Mouse (Mus musculus): ENCODE measurements at regions not wholly inside any gene's neighbourhood (a gene's known extent, or its start where the extent isn't known, plus 50 kb on each side); places are given as distances from the start of the nearest gene placed in this dataset.

- Histone ChIP-seq H3K9me3 (no peaks in the 10 kb centered on the region), H3K36me3 (replicated peaks) (no peaks in the 10 kb centered on the region), H3K4me2 (no peak overlapping the region), H3K27me3 (peaks cover 25% of the 10 kb centered on the region), H3K4me3 (replicated peaks) (no peak overlapping the region), H3K9ac (no peak overlapping the region), H3K27ac (no peak overlapping the region), H3K4me1 (peaks cover 18% of the 10 kb centered on the region)
- WGBS: 78% methylated on average over 9 of the region's 9 CpGs
- no peak for ATAC-seq (ENCODE audit: low FRiP score)
These were observed 148.0 kb downstream of the Vegfa start for GRCm38 (mm10) chr17:45884021-45884722.

GRCm38 (mm10) chr17:45882682-45883081, 149.0 kb upstream of the 1600014C23Rik start:
- Histone ChIP-seq H3K4me1 (peaks cover 19% of the 10 kb centered on the region), H3K27me3 (peaks cover 22% of the 10 kb centered on the region), H3K9ac (no peak overlapping the region), H3K36me3 (replicated peaks) (no peaks in the 10 kb centered on the region), H3K4me2 (no peak overlapping the region), H3K27ac (no peak overlapping the region), H3K4me3 (replicated peaks) (no peak overlapping the region), H3K9me3 (no peaks in the 10 kb centered on the region)
- WGBS: 79% methylated on average over 3 of the region's 3 CpGs
- ATAC-seq (ENCODE audit: low FRiP score): no peak

- no peaks in the 10 kb centered on the region for H3K9me3 ChIP-seq
- H3K9ac ChIP-seq: no peak overlapping the region
- 95% methylated on average over 9 of the region's 9 CpGs for WGBS
- H3K27ac ChIP-seq: no peak overlapping the region
- peaks cover 12% of the 10 kb centered on the region for H3K4me1 ChIP-seq
- ATAC-seq (ENCODE audit: low FRiP score): no peak
- H3K4me3 ChIP-seq (replicated peaks): no peak overlapping the region
- peaks cover 24% of the 10 kb centered on the region for H3K27me3 ChIP-seq
- no peak overlapping the region for H3K4me2 ChIP-seq
- H3K36me3 ChIP-seq (replicated peaks): no peaks in the 10 kb centered on the region
These were observed 147.6 kb upstream of the 1600014C23Rik start for GRCm38 (mm10) chr17:45881284-45881683.

- 90% methylated on average over 6 of the region's 6 CpGs for WGBS
- H3K4me1 ChIP-seq: peaks cover 8% of the 10 kb centered on the region; the same call in 1 of the 2 replicates
These were observed 147.1 kb upstream of the 1600014C23Rik start for GRCm38 (mm10) chr17:45880761-45881160.

GRCm38 (mm10) chr17:45879478-45880250, 146.0 kb upstream of the 1600014C23Rik start:
- H3K4me2 ChIP-seq: no peak overlapping the region
- peaks cover 8% of the 10 kb centered on the region; the same call in 1 of the 2 replicates for H3K4me1 ChIP-seq
- H3K27ac ChIP-seq: no peak overlapping the region
- no peak for ATAC-seq (ENCODE audit: low FRiP score)
- H3K36me3 ChIP-seq (replicated peaks): no peaks in the 10 kb centered on the region
- H3K4me3 ChIP-seq (replicated peaks): no peak overlapping the region
- 77% methylated on average over 6 of the region's 6 CpGs for WGBS
- H3K9me3 ChIP-seq: no peaks in the 10 kb centered on the region
- peaks cover 14% of the 10 kb centered on the region for H3K27me3 ChIP-seq
- H3K9ac ChIP-seq: no peak overlapping the region

More at GRCm38 (mm10) chr17:45880761-45881160, 147.1 kb upstream of the 1600014C23Rik start:
- Histone ChIP-seq H3K36me3 (replicated peaks) (no peaks in the 10 kb centered on the region), H3K9me3 (no peaks in the 10 kb centered on the region), H3K9ac (no peak overlapping the region), H3K4me3 (replicated peaks) (no peak overlapping the region), H3K27me3 (peaks cover 23% of the 10 kb centered on the region), H3K4me2 (no peak overlapping the region), H3K27ac (no peak overlapping the region)
- no peak for ATAC-seq (ENCODE audit: low FRiP score)

GRCm38 (mm10) chr17:45878394-45878793, 144.8 kb upstream of the 1600014C23Rik start:
- H3K36me3 ChIP-seq (replicated peaks): no peaks in the 10 kb centered on the region
- no peak overlapping the region for H3K4me3 ChIP-seq (replicated peaks)
- H3K27me3 ChIP-seq: peaks cover 8% of the 10 kb centered on the region
- H3K9ac ChIP-seq: no peak overlapping the region
- H3K4me2 ChIP-seq: no peak overlapping the region
- 89% methylated on average over 6 of the region's 6 CpGs for WGBS
- no peak overlapping the region for H3K27ac ChIP-seq
- H3K9me3 ChIP-seq: no peaks in the 10 kb centered on the region
- ATAC-seq (ENCODE audit: low FRiP score): no peak
- peaks cover 19% of the 10 kb centered on the region for H3K4me1 ChIP-seq

GRCm38 (mm10) chr17:45875325-45875724, 141.7 kb upstream of the 1600014C23Rik start:
- Histone ChIP-seq H3K27ac (no peak overlapping the region), H3K9ac (no peak overlapping the region), H3K9me3 (no peaks in the 10 kb centered on the region), H3K4me2 (no peak overlapping the region), H3K4me3 (replicated peaks) (no peak overlapping the region), H3K27me3 (peaks cover 14% of the 10 kb centered on the region), H3K36me3 (replicated peaks) (no peaks in the 10 kb centered on the region), H3K4me1 (peaks cover 48% of the 10 kb centered on the region)
- WGBS: 89% methylated on average over 8 of the region's 8 CpGs
- ATAC-seq (ENCODE audit: low FRiP score): no peak

- Histone ChIP-seq H3K9me3 (no peaks in the 10 kb centered on the region), H3K4me2 (peak overlapping the region; percentile 46), H3K4me1 (peaks cover 47% of the 10 kb centered on the region), H3K9ac (peak overlapping the region; percentile 44), H3K27ac (peak overlapping the region; percentile 91), H3K27me3 (peaks cover 18% of the 10 kb centered on the region), H3K4me3 (replicated peaks) (no peak overlapping the region), H3K36me3 (replicated peaks) (no peaks in the 10 kb centered on the region)
- peak; percentile 74 for ATAC-seq (ENCODE audit: low FRiP score)
- 5% methylated on average over 8 of the region's 8 CpGs for WGBS
These were observed 140.4 kb upstream of the 1600014C23Rik start for GRCm38 (mm10) chr17:45873996-45874395.

- H3K36me3 ChIP-seq (replicated peaks): no peaks in the 10 kb centered on the region
- peaks cover 24% of the 10 kb centered on the region for H3K27me3 ChIP-seq
- peak overlapping the region; percentile 91 for H3K27ac ChIP-seq
- no peaks in the 10 kb centered on the region for H3K9me3 ChIP-seq
- WGBS: under 1% methylated on average over 21 of the region's 21 CpGs
- H3K4me1 ChIP-seq: peaks cover 47% of the 10 kb centered on the region
- peak; percentile 81 for ATAC-seq (ENCODE audit: low FRiP score)
- peak overlapping the region; percentile 44; the same call in 1 of the 2 replicates for H3K9ac ChIP-seq
- peak overlapping the region; percentile 46 for H3K4me2 ChIP-seq
- H3K4me3 ChIP-seq (replicated peaks): peak overlapping the region; percentile 20; the same call in 1 of the 2 replicates
These were observed 139.7 kb upstream of the 1600014C23Rik start for GRCm38 (mm10) chr17:45873200-45873955.

- 43% methylated on average over 22 of the region's 22 CpGs for WGBS
- no peak overlapping the region for H3K9ac ChIP-seq
- ATAC-seq (ENCODE audit: low FRiP score): no peak
- peaks cover 52% of the 10 kb centered on the region for H3K4me1 ChIP-seq
- H3K4me3 ChIP-seq (replicated peaks): no peak overlapping the region
- peak overlapping the region; percentile 10; the same call in 1 of the 2 replicates for H3K4me2 ChIP-seq
- no peaks in the 10 kb centered on the region for H3K9me3 ChIP-seq
- H3K27me3 ChIP-seq: peaks cover 27% of the 10 kb centered on the region
- H3K27ac ChIP-seq: peak overlapping the region; percentile 68
- H3K36me3 ChIP-seq (replicated peaks): no peaks in the 10 kb centered on the region
These were observed 138.3 kb upstream of the 1600014C23Rik start for GRCm38 (mm10) chr17:45871666-45872653.

- H3K9ac ChIP-seq: no peak overlapping the region
- H3K36me3 ChIP-seq (replicated peaks): no peaks in the 10 kb centered on the region
- ATAC-seq (ENCODE audit: low FRiP score): no peak
- no peak overlapping the region for H3K27ac ChIP-seq
- H3K4me3 ChIP-seq (replicated peaks): no peak overlapping the region
- no peak overlapping the region for H3K4me2 ChIP-seq
- no peaks in the 10 kb centered on the region for H3K9me3 ChIP-seq
- H3K4me1 ChIP-seq: peaks cover 58% of the 10 kb centered on the region
- WGBS: 74% methylated on average over 9 of the region's 9 CpGs
- peaks cover 20% of the 10 kb centered on the region for H3K27me3 ChIP-seq
These were observed 137.4 kb upstream of the 1600014C23Rik start for GRCm38 (mm10) chr17:45871067-45871466.
